Mouse (Mus musculus) forebrain, postnatal 0 days (tissue): ENCODE data around the gene Spg20. TPM values are rescaled to one million over a fixed set of nuclear protein-coding genes. Genes with fewer than 3 reads are reported as not detected.

Experiments
- ATAC-seq: fragments of 200-750 bp; cut with Nextera tagmentation; 2 replicates; pipeline ENCODE4 v1.8.0; 2017; ENCODE audit warnings: mild to moderate bottlenecking, moderate library complexity
- DNase-seq: peaks from one replicate; pipeline ENCODE4 v3.0.0-alpha.2; 2015
- H3K27ac ChIP-seq: fragments of 300-500 bp; sonication (generic); 2 replicates; pipeline ENCODE4 v1.5.1; 2014; ENCODE audit warnings: low read depth, mild to moderate bottlenecking, antibody characterized with exemption, low read length, moderate library complexity, mixed read lengths
- H3K27me3 ChIP-seq: fragments of 300-500 bp; sonication (generic); 2 replicates; pipeline ENCODE4 v1.6.1; 2014; ENCODE audit warnings: mild to moderate bottlenecking, low read length, mixed read lengths; ENCODE audit not compliant: insufficient read depth
- H3K36me3 ChIP-seq: fragments of 300-500 bp; sonication (generic); 2 replicates; pipeline ENCODE4 v1.6.1; 2014; ENCODE audit warnings: mild to moderate bottlenecking, moderate library complexity; ENCODE audit not compliant: insufficient read depth
- H3K4me1 ChIP-seq: fragments of 300-500 bp; sonication (generic); 2 replicates; pipeline ENCODE4 v1.6.1; 2014; ENCODE audit warnings: antibody characterized with exemption; ENCODE audit not compliant: insufficient read depth
- H3K4me2 ChIP-seq: fragments of 300-500 bp; sonication (generic); 2 replicates; pipeline ENCODE4 v1.6.1; 2014; ENCODE audit warnings: low read depth, mild to moderate bottlenecking, moderate library complexity
- H3K4me3 ChIP-seq: fragments of 300-500 bp; sonication (generic); 2 replicates; pipeline ENCODE4 v1.5.1; 2014; ENCODE audit warnings: low read depth, low read length, mixed read lengths
- H3K9ac ChIP-seq: fragments of 300-500 bp; sonication (generic); 2 replicates; pipeline ENCODE4 v1.6.1; 2014; ENCODE audit warnings: mild to moderate bottlenecking
- H3K9me3 ChIP-seq: fragments of 300-500 bp; sonication (generic); 2 replicates; pipeline ENCODE4 v1.6.1; 2016; ENCODE audit warnings: low read length
- CTCF ChIP-seq: sonication (generic); IDR thresholded peaks from 2 replicates; pipeline ENCODE4 v1.5.1; 2016; ENCODE audit warnings: antibody characterized with exemption, control low read depth, low read depth
- WGBS: fragments of 180-500 bp; shearing (Covaris S2); extraction: QIAGEN DNeasy Blood & Tissue Kit; methylation state at CpG from one replicate; pipeline ENCODE4 v1.1.7; 2014; 5-methylcytosine and 5-hydroxymethylcytosine counted together
- polyA plus RNA-seq: library from polyadenylated mRNA; unstranded; fragments of >200 nt; fragmentation: Nextera tagmentation; extraction: Ambion mirVana; gene quantifications from 2 replicates; pipeline ENCODE4 v1.2.1, GENCODE M21; 2015
- total RNA-seq: library from RNA; depleted of rRNA; stranded (reverse); fragments of >200 nt; gene quantifications from 2 replicates; pipeline ENCODE4 v1.2.3, GENCODE M21; 2014

Gene Spg20
- total and polyA plus RNA-seq, 2 experiments from 2014 or later, result 9.2 to 14.7 TPM

GRCm38 (mm10) chr3:55144916-55145315 is 33.0 kb downstream of the Spg20 start:
- WGBS, result 62% methylated on average over 4 of the region's 4 CpGs
- TF ChIP-seq CTCF, result no peak
- no peaks in the 10 kb centered on the region for H3K4me1 ChIP-seq

GRCm38 (mm10) chr3:55146441-55146840 is 34.5 kb downstream of the Spg20 start:
- Histone ChIP-seq H3K9me3 (no peaks in the 10 kb centered on the region), H3K4me3 (no peak overlapping the region), H3K4me1 (no peaks in the 10 kb centered on the region), H3K36me3 (no peaks in the 10 kb centered on the region), H3K4me2 (no peak overlapping the region), H3K27me3 (no peaks in the 10 kb centered on the region), H3K27ac (no peak overlapping the region), H3K9ac (no peak overlapping the region)
- DNase-seq (no peak), ATAC-seq (no peak)
- no peak for TF ChIP-seq CTCF
- WGBS, result 71% methylated on average over 6 of the region's 6 CpGs

More at GRCm38 (mm10) chr3:55144916-55145315, 33.0 kb downstream of the Spg20 start:
- Histone ChIP-seq H3K27me3 (no peaks in the 10 kb centered on the region), H3K9me3 (no peaks in the 10 kb centered on the region), H3K9ac (no peak overlapping the region), H3K4me2 (no peak overlapping the region), H3K27ac (no peak overlapping the region), H3K36me3 (no peaks in the 10 kb centered on the region), H3K4me3 (no peak overlapping the region)
- ATAC-seq (no peak), DNase-seq (no peak)

- H3K9ac ChIP-seq, result no peak overlapping the region
- ATAC-seq (no peak), DNase-seq (no peak)
- no peak overlapping the region for H3K4me3 ChIP-seq
- H3K4me1 ChIP-seq, result no peaks in the 10 kb centered on the region
- H3K9me3 ChIP-seq, result no peaks in the 10 kb centered on the region
- WGBS, result 93% methylated on average over 2 of the region's 2 CpGs
- H3K4me2 ChIP-seq, result no peak overlapping the region
- H3K36me3 ChIP-seq, result no peaks in the 10 kb centered on the region
- H3K27ac ChIP-seq, result no peak overlapping the region
- H3K27me3 ChIP-seq, result no peaks in the 10 kb centered on the region
- no peak for TF ChIP-seq CTCF
Observed at GRCm38 (mm10) chr3:55147156-55147555, 35.2 kb downstream of the Spg20 start.

- H3K4me2 ChIP-seq, result no peak overlapping the region
- ATAC-seq, result no peak
- no peaks in the 10 kb centered on the region for H3K36me3 ChIP-seq
- H3K27me3 ChIP-seq, result no peaks in the 10 kb centered on the region
- H3K27ac ChIP-seq, result no peak overlapping the region
- TF ChIP-seq CTCF, result no peak
- H3K9me3 ChIP-seq, result no peaks in the 10 kb centered on the region
- no peak overlapping the region for H3K4me3 ChIP-seq
- no peak for DNase-seq
- H3K9ac ChIP-seq, result no peak overlapping the region
- 28% methylated on average over 3 of the region's 3 CpGs for WGBS
- no peaks in the 10 kb centered on the region for H3K4me1 ChIP-seq
Observed at GRCm38 (mm10) chr3:55148091-55148490, 36.2 kb downstream of the Spg20 start.

GRCm38 (mm10) chr3:55151656-55152433 is 39.9 kb downstream of the Spg20 start:
- H3K27ac ChIP-seq, result no peak overlapping the region
- DNase-seq, result peak; percentile 83
- H3K4me2 ChIP-seq, result no peak overlapping the region
- peak; percentile 90 for TF ChIP-seq CTCF
- 41% methylated on average over 7 of the region's 7 CpGs for WGBS
- H3K4me1 ChIP-seq, result no peaks in the 10 kb centered on the region
- peak; percentile 70 for ATAC-seq
- H3K4me3 ChIP-seq, result no peak overlapping the region
- no peaks in the 10 kb centered on the region for H3K9me3 ChIP-seq
- H3K27me3 ChIP-seq, result no peaks in the 10 kb centered on the region
- no peaks in the 10 kb centered on the region for H3K36me3 ChIP-seq
- H3K9ac ChIP-seq, result no peak overlapping the region

GRCm38 (mm10) chr3:55152673-55153334 is 40.9 kb downstream of the Spg20 start:
- DNase-seq (peak; percentile 61), ATAC-seq (no peak)
- 66% methylated on average over 6 of the region's 6 CpGs for WGBS
- Histone ChIP-seq H3K36me3 (no peaks in the 10 kb centered on the region), H3K9ac (no peak overlapping the region), H3K27ac (no peak overlapping the region), H3K4me2 (no peak overlapping the region), H3K4me3 (no peak overlapping the region), H3K9me3 (no peaks in the 10 kb centered on the region), H3K27me3 (no peaks in the 10 kb centered on the region), H3K4me1 (peaks cover 5% of the 10 kb centered on the region; the same call in 1 of the 2 replicates)
- TF ChIP-seq CTCF, result peak; percentile 60

- Histone ChIP-seq H3K4me1 (peaks cover 5% of the 10 kb centered on the region; the same call in 1 of the 2 replicates), H3K4me3 (no peak overlapping the region), H3K9ac (no peak overlapping the region), H3K36me3 (no peaks in the 10 kb centered on the region), H3K27ac (no peak overlapping the region), H3K4me2 (no peak overlapping the region), H3K9me3 (no peaks in the 10 kb centered on the region), H3K27me3 (no peaks in the 10 kb centered on the region)
- TF ChIP-seq CTCF, result no peak
- DNase-seq (no peak), ATAC-seq (no peak)
- WGBS, result 88% methylated on average over 7 of the region's 7 CpGs
Observed at GRCm38 (mm10) chr3:55154163-55154562, 42.3 kb downstream of the Spg20 start.
